Mouse (Mus musculus): Measurements from ENCODE around the gene Utf1. TPM values are rescaled to one million over a fixed set of nuclear protein-coding genes. Genes with fewer than 3 reads are reported as not detected.

Gene Utf1
- polyA plus RNA-seq, 1 experiment from 2014 or later: not detected

DNA sequence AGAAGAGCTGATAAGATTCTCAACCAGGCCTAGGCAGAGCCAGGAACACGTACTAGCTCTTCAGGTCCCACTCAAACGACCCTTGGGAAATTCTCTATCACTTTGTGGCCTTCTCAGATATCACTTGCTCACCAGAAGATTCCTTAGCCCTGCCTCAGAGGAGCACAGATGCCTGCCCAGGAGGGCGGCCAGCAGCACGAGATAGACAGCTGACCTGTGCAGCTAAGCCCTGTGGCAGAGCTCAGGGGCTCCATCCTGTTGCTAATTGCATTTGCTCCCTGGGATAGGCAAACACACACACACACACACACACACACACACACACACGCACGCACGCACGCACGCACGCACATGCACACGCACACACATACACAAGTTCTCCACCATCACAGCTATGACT, 38.5 kb downstream of the Utf1 start:
- no peaks in the 10 kb centered on the region for H3K9me3 ChIP-seq (ENCODE audit: control insufficient read depth, low read depth, low read length)
- ATAC-seq (ENCODE audit: insufficient number of reproducible peaks, insufficient read depth, low FRiP score, low read depth): no peak
- WGBS: 82% methylated on average over 11 of the region's 11 CpGs

GRCm38 (mm10) chr7:139984505-139984904, 40.9 kb downstream of the Utf1 start:
- Histone ChIP-seq H3K27ac (ENCODE audit: low read length) (no peak overlapping the region), H3K4me3 (ENCODE audit: low read depth, low read length) (no peak overlapping the region), H3K4me1 (ENCODE audit: control insufficient read depth, insufficient read depth, low read length) (no peaks in the 10 kb centered on the region), H3K9ac (replicated peaks; ENCODE audit: low read depth, low read length) (no peak overlapping the region), H3K36me3 (ENCODE audit: control insufficient read depth, insufficient read depth, low read length) (no peaks in the 10 kb centered on the region), H3K27me3 (ENCODE audit: control insufficient read depth, insufficient read depth, low read length) (no peaks in the 10 kb centered on the region), H3K9me3 (ENCODE audit: control insufficient read depth, low read depth, low read length) (no peaks in the 10 kb centered on the region), H3K4me2 (replicated peaks; ENCODE audit: low read depth, low read length) (no peak overlapping the region)
- no peak for ATAC-seq (ENCODE audit: insufficient number of reproducible peaks, insufficient read depth, low FRiP score, low read depth)
- WGBS: 89% methylated on average over 11 of the region's 11 CpGs

More for the DNA sequence above, 38.5 kb downstream of the Utf1 start:
- Histone ChIP-seq H3K4me3 (ENCODE audit: low read depth, low read length) (no peak overlapping the region), H3K9ac (replicated peaks; ENCODE audit: low read depth, low read length) (no peak overlapping the region), H3K4me1 (ENCODE audit: control insufficient read depth, insufficient read depth, low read length) (no peaks in the 10 kb centered on the region), H3K4me2 (replicated peaks; ENCODE audit: low read depth, low read length) (no peak overlapping the region), H3K27ac (ENCODE audit: low read length) (no peak overlapping the region), H3K36me3 (ENCODE audit: control insufficient read depth, insufficient read depth, low read length) (no peaks in the 10 kb centered on the region), H3K27me3 (ENCODE audit: control insufficient read depth, insufficient read depth, low read length) (no peaks in the 10 kb centered on the region)

DNA sequence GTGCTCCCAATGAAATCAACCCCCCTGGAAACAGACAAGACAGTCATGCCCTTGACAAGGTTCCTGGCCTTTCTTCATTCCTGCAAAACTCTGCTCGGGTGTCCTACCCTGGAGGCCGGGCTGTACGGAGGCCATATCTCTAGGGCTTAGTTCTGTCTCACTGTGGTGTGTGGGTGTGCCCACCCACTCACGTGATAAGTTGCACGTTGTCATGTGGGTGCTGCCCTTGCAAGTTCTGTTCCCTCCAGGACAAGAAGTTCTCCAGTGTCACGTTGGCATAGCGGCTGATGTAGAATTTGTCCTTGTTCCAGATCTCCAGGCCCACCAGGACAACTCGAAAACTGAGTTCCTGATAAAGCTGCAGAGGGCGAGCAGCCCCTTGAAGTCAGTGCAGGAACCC, 44.7 kb downstream of the Utf1 start:
- Histone ChIP-seq H3K9me3 (ENCODE audit: control insufficient read depth, low read depth, low read length) (no peaks in the 10 kb centered on the region), H3K4me1 (ENCODE audit: control insufficient read depth, insufficient read depth, low read length) (no peaks in the 10 kb centered on the region), H3K36me3 (ENCODE audit: control insufficient read depth, insufficient read depth, low read length) (no peaks in the 10 kb centered on the region), H3K27me3 (ENCODE audit: control insufficient read depth, insufficient read depth, low read length) (no peaks in the 10 kb centered on the region), H3K4me3 (ENCODE audit: low read depth, low read length) (no peak overlapping the region), H3K27ac (ENCODE audit: low read length) (no peak overlapping the region), H3K4me2 (replicated peaks; ENCODE audit: low read depth, low read length) (no peak overlapping the region), H3K9ac (replicated peaks; ENCODE audit: low read depth, low read length) (no peak overlapping the region)
- no peak for ATAC-seq (ENCODE audit: insufficient number of reproducible peaks, insufficient read depth, low FRiP score, low read depth)
- 84% methylated on average over 9 of the region's 9 CpGs for whole genome bisulfite sequencing

DNA sequence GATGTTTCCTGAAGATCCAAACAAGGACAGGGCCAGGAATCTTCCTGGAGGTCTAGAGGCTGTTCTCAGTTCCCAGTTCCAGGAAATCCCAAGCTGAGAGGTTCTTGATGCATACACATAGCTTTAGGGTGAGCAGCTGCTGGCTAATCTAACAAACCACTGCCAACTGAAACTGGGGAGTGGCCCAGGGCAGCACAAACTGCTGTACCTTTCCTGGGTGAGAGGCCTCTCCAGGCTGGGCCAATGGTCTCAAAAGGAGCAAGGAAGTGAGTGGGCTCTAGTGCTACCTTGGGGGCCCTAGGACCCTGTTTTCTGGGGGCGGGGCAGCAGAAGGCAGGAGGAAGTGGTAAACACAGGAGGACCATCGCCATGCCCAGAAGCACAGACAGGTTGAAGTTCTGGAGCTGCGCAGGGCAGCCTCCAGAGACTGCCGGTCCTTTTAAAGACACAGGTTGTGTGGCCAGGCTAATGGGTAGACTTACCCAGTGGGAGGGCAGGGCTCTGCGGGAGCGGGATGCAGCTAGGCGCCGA, 47.3 kb downstream of the Utf1 start:
- WGBS: 67% methylated on average over 8 of the region's 8 CpGs
- no peak for ATAC-seq (ENCODE audit: insufficient number of reproducible peaks, insufficient read depth, low FRiP score, low read depth)
- Histone ChIP-seq H3K27ac (ENCODE audit: low read length) (no peak overlapping the region), H3K4me2 (replicated peaks; ENCODE audit: low read depth, low read length) (no peak overlapping the region), H3K4me3 (ENCODE audit: low read depth, low read length) (no peak overlapping the region), H3K36me3 (ENCODE audit: control insufficient read depth, insufficient read depth, low read length) (peaks cover 8% of the 10 kb centered on the region; the same call in 1 of the 2 replicates), H3K27me3 (ENCODE audit: control insufficient read depth, insufficient read depth, low read length) (no peaks in the 10 kb centered on the region), H3K9ac (replicated peaks; ENCODE audit: low read depth, low read length) (no peak overlapping the region), H3K4me1 (ENCODE audit: control insufficient read depth, insufficient read depth, low read length) (no peaks in the 10 kb centered on the region), H3K9me3 (ENCODE audit: control insufficient read depth, low read depth, low read length) (no peaks in the 10 kb centered on the region)

- H3K27ac ChIP-seq (ENCODE audit: low read length): no peak within 1 kb of the TSS
- no peaks in the 10 kb centered on the region for H3K27me3 ChIP-seq (ENCODE audit: control insufficient read depth, insufficient read depth, low read length)
- H3K4me2 ChIP-seq (replicated peaks; ENCODE audit: low read depth, low read length): no peak within 1 kb of the TSS
- no peaks in the 10 kb centered on the region for H3K9me3 ChIP-seq (ENCODE audit: control insufficient read depth, low read depth, low read length)
- peak; percentile 66 for ATAC-seq (ENCODE audit: insufficient number of reproducible peaks, insufficient read depth, low FRiP score, low read depth)
- WGBS: 24% methylated on average over 7 of the region's 7 CpGs
- H3K36me3 ChIP-seq (ENCODE audit: control insufficient read depth, insufficient read depth, low read length): peaks cover 23% of the 10 kb centered on the region; the same call in 1 of the 2 replicates
- no peaks in the 10 kb centered on the region for H3K4me1 ChIP-seq (ENCODE audit: control insufficient read depth, insufficient read depth, low read length)
- H3K9ac ChIP-seq (replicated peaks; ENCODE audit: low read depth, low read length): no peak within 1 kb of the TSS
- no peak within 1 kb of the TSS for H3K4me3 ChIP-seq (ENCODE audit: low read depth, low read length)
Measured at GRCm38 (mm10) chr7:139992406-139992805, 48.8 kb downstream of the Utf1 start, which contains the start of gene Adam8. Gene Adam8, minus strand, starts transcription at chr7:139992562.

GRCm38 (mm10) chr7:139993532-139993931, 49.9 kb downstream of the Utf1 start:
- Histone ChIP-seq H3K4me1 (ENCODE audit: control insufficient read depth, insufficient read depth, low read length) (no peaks in the 10 kb centered on the region), H3K27ac (ENCODE audit: low read length) (no peak overlapping the region), H3K27me3 (ENCODE audit: control insufficient read depth, insufficient read depth, low read length) (no peaks in the 10 kb centered on the region), H3K9me3 (ENCODE audit: control insufficient read depth, low read depth, low read length) (no peaks in the 10 kb centered on the region), H3K4me2 (replicated peaks; ENCODE audit: low read depth, low read length) (no peak overlapping the region), H3K36me3 (ENCODE audit: control insufficient read depth, insufficient read depth, low read length) (peaks cover 31% of the 10 kb centered on the region), H3K9ac (replicated peaks; ENCODE audit: low read depth, low read length) (no peak overlapping the region), H3K4me3 (ENCODE audit: low read depth, low read length) (no peak overlapping the region)
- ATAC-seq (ENCODE audit: insufficient number of reproducible peaks, insufficient read depth, low FRiP score, low read depth): no peak
- 88% methylated on average over 6 of the region's 6 CpGs for WGBS

DNA sequence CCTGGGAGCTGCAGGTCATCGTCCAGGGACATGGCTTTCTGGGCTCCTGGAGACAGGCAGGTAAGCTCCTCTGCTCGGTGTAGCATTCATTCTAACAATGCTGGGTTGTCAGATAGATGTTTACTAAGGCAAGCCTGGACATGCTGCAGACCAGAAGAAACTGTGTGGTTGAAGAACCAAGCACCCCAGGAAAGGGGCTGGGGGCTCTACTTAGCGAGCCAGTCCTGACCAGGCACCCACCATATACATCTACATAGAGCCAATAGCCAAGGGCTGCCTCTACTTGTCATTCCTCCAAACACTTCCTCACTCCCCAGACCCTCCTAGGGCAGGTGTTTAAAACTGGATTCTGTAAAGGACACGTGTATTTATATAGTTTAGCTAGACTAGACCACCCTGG, 50.6 kb downstream of the Utf1 start:
- no peak overlapping the region for H3K27ac ChIP-seq (ENCODE audit: low read length)
- no peaks in the 10 kb centered on the region for H3K27me3 ChIP-seq (ENCODE audit: control insufficient read depth, insufficient read depth, low read length)
- no peak overlapping the region for H3K4me2 ChIP-seq (replicated peaks; ENCODE audit: low read depth, low read length)
- H3K9ac ChIP-seq (replicated peaks; ENCODE audit: low read depth, low read length): no peak overlapping the region
- H3K36me3 ChIP-seq (ENCODE audit: control insufficient read depth, insufficient read depth, low read length): peaks cover 37% of the 10 kb centered on the region
- H3K9me3 ChIP-seq (ENCODE audit: control insufficient read depth, low read depth, low read length): no peaks in the 10 kb centered on the region
- 62% methylated on average over 4 of the region's 4 CpGs for WGBS
- no peak overlapping the region for H3K4me3 ChIP-seq (ENCODE audit: low read depth, low read length)
- no peaks in the 10 kb centered on the region for H3K4me1 ChIP-seq (ENCODE audit: control insufficient read depth, insufficient read depth, low read length)
- no peak for ATAC-seq (ENCODE audit: insufficient number of reproducible peaks, insufficient read depth, low FRiP score, low read depth)

DNA sequence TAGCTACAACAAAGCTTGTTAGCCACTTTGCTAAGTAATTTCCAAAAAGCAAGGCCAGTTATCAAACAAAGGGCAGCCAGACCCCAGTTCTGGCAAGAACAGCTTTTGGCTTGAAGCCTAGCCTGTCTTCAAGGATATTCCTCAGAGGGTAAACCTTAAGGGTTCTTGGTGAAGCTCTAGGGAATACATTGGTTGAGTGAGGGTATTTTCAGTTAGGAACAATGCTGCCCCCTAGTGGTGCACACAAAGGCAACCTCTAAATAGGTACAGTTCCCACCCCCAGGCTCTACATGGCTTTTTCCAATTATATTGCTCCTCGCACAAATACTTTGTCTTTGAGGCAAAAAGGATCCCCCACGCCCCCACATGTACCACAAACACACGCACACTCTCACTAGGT, 51.1 kb downstream of the Utf1 start:
- Histone ChIP-seq H3K36me3 (ENCODE audit: control insufficient read depth, insufficient read depth, low read length) (peaks cover 40% of the 10 kb centered on the region), H3K27me3 (ENCODE audit: control insufficient read depth, insufficient read depth, low read length) (no peaks in the 10 kb centered on the region), H3K9ac (replicated peaks; ENCODE audit: low read depth, low read length) (no peak overlapping the region), H3K4me2 (replicated peaks; ENCODE audit: low read depth, low read length) (no peak overlapping the region), H3K27ac (ENCODE audit: low read length) (no peak overlapping the region), H3K9me3 (ENCODE audit: control insufficient read depth, low read depth, low read length) (no peaks in the 10 kb centered on the region), H3K4me1 (ENCODE audit: control insufficient read depth, insufficient read depth, low read length) (no peaks in the 10 kb centered on the region), H3K4me3 (ENCODE audit: low read depth, low read length) (no peak overlapping the region)
- no peak for ATAC-seq (ENCODE audit: insufficient number of reproducible peaks, insufficient read depth, low FRiP score, low read depth)
- WGBS: 28% methylated on average over 3 of the region's 3 CpGs
